Mouse (Mus musculus) T-helper 1 cell (primary cell): ENCODE results near the gene Sec24d.

Experiments
- in situ Hi-C: fragments of 300-600 bp; cut with MboI, MseI; formaldehyde crosslinking; loops from one replicate; pipeline ENCODE4 v1.15.1; 2025; ENCODE audit warnings: high pct_unique_total_duplicates

The Sec24d gene

GRCm38 (mm10) chr3:123266753-123267651 lies at the start of gene Sec24d:
Sec24d (plus strand) TSS chr3:123267455.
- in situ Hi-C loops: no loop called here

GRCm38 (mm10) chr3:123218646-123219045 lies 48.6 kb upstream of the Sec24d start:
- in situ Hi-C loops: loop anchor here (25.0 kb wide), 1 partner anchor 1069 kb away; no protein-coding TSS in a partner anchor

GRCm38 (mm10) chr3:123227276-123227675 lies 40.0 kb upstream of the Sec24d start:
- in situ Hi-C loops: no loop called here

GRCm38 (mm10) chr3:123231639-123232038 lies 35.6 kb upstream of the Sec24d start:
- in situ Hi-C loops: loop anchor here (10.0 kb wide), 1 partner anchor 93 kb away; no protein-coding TSS in a partner anchor

GRCm38 (mm10) chr3:123234191-123234836 lies 32.9 kb upstream of the Sec24d start:
- in situ Hi-C loops: loop anchor here (10.0 kb wide), 1 partner anchor 90 kb away; no protein-coding TSS in a partner anchor

- in situ Hi-C loops: loop anchor here (10.0 kb wide), 1 partner anchor 89 kb away; no protein-coding TSS in a partner anchor
Measured at GRCm38 (mm10) chr3:123235495-123235894, 31.8 kb upstream of the Sec24d start.

- in situ Hi-C loops: loop anchor here (10.0 kb wide), 1 partner anchor 89 kb away; no protein-coding TSS in a partner anchor
Measured at GRCm38 (mm10) chr3:123235921-123236320, 31.3 kb upstream of the Sec24d start, which contains the start of gene Synpo2. Synpo2 (minus strand) TSS chr3:123236149.

GRCm38 (mm10) chr3:123237039-123237438 lies 30.2 kb upstream of the Sec24d start:
- in situ Hi-C loops: loop anchor here (10.0 kb wide), 1 partner anchor 88 kb away; no protein-coding TSS in a partner anchor

GRCm38 (mm10) chr3:123237446-123237845 lies 29.8 kb upstream of the Sec24d start:
- in situ Hi-C loops: loop anchor here (10.0 kb wide), 1 partner anchor 87 kb away; no protein-coding TSS in a partner anchor

- in situ Hi-C loops: no loop called here
Measured at GRCm38 (mm10) chr3:123244376-123244775, 22.9 kb upstream of the Sec24d start.

- in situ Hi-C loops: no loop called here
Measured at GRCm38 (mm10) chr3:123245646-123246045, 21.6 kb upstream of the Sec24d start.

GRCm38 (mm10) chr3:123256181-123257101 lies 10.8 kb upstream of the Sec24d start:
- in situ Hi-C loops: no loop called here

GRCm38 (mm10) chr3:123258709-123259108 lies 8.5 kb upstream of the Sec24d start:
- in situ Hi-C loops: no loop called here

GRCm38 (mm10) chr3:123264706-123265105 lies 2.5 kb upstream of the Sec24d start:
- in situ Hi-C loops: no loop called here

GRCm38 (mm10) chr3:123267741-123268201 lies 516 bp downstream of the Sec24d start:
- in situ Hi-C loops: no loop called here

- in situ Hi-C loops: no loop called here
Measured at GRCm38 (mm10) chr3:123282866-123283615, 15.8 kb downstream of the Sec24d start.

- in situ Hi-C loops: no loop called here
Measured at GRCm38 (mm10) chr3:123284284-123284683, 17.0 kb downstream of the Sec24d start.

- in situ Hi-C loops: no loop called here
Measured at GRCm38 (mm10) chr3:123285649-123286048, 18.4 kb downstream of the Sec24d start.

GRCm38 (mm10) chr3:123288856-123289570 lies 21.8 kb downstream of the Sec24d start:
- in situ Hi-C loops: no loop called here

GRCm38 (mm10) chr3:123291670-123292069 lies 24.4 kb downstream of the Sec24d start:
- in situ Hi-C loops: no loop called here
